Comparison of ENCODE assay signal across 17 mouse cellular contexts in the genomic region with DNA sequence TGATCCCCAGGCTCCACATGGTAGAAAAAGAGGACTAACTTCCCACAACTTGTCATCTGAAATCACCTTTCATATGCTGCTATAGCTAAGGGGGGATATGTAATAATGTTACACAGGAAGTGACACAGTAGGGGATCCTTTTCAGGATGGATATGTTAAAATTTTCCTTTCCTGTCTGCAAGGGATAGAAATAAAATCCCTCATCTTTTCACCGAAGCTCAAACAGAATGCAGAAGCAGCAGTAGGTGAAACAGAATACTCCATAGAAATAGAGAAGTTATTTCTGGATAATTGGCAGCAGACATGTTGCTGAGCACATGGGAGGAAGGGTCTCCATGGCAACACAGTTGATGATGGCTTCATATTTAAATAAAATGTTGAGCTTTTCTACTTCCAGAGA.
DNase-seq lines count a peak whose midpoint lies in the region; ATAC-seq lines count a peak whose summit lies in the region.
"Had no signal": no experiment of that assay in that cellular context is flagged by ENCODE, and none has a peak within 500 bp of the region (broad histone marks: within the 10 kb centered on the region; RNA-seq: fewer than 3 reads in every experiment).

No protein-coding gene starts in this region.

- 0 out of 2 replicates have a peak, but pooled peaks have one; percentile 50 for ATAC-seq in hindbrain, embryonic 16.5 days
- ATAC-seq in hindbrain, embryonic 11.5 days (ENCODE audit: low FRiP score) = no peak
- ATAC-seq: activated CD4-positive, CD25-positive, alpha-beta regulatory T cell, adult 4 months; intestine, postnatal 0 days; lung, postnatal 0 days had no signal

- 60% methylated on average over 1 of the region's 1 CpGs for WGBS in hindbrain, embryonic 16.5 days
- WGBS in hindbrain, embryonic 11.5 days = 67% methylated on average over 1 of the region's 1 CpGs

- H3K36me3 ChIP-seq in hindbrain, embryonic 16.5 days (ENCODE audit: control insufficient read depth, insufficient read depth, low read length) = no peaks in the 10 kb centered on the region
- no peaks in the 10 kb centered on the region for H3K36me3 ChIP-seq in hindbrain, embryonic 11.5 days (ENCODE audit: control insufficient read depth, insufficient read depth, low read length)
- H3K36me3 ChIP-seq: limb, embryonic 15.5 days; midbrain, embryonic 12.5 days; neural tube, embryonic 13.5 days had no signal

- H3K4me3 ChIP-seq in hindbrain, embryonic 16.5 days (ENCODE audit: low read length) = no peak overlapping the region
- no peak overlapping the region for H3K4me3 ChIP-seq in hindbrain, embryonic 11.5 days (ENCODE audit: low read depth, low read length)
- H3K4me3 ChIP-seq: limb, embryonic 15.5 days; midbrain, embryonic 12.5 days; neural tube, embryonic 13.5 days had no signal

- DNase-seq in hindbrain, embryonic 11.5 days (ENCODE audit: low spot score) = no peak
- DNase-seq in right cerebral cortex, postnatal 10 days (ENCODE audit: low spot score in 2 of 2) = peak; percentile 47 to 80
- DNase-seq in right cerebral cortex, postnatal 14 days = no peak
- peak; percentile 55 for DNase-seq in layer of hippocampus, adult 9-10 months (ENCODE audit: low spot score)
- DNase-seq in urinary bladder, postnatal 10 days (ENCODE audit: low spot score) = no peak
- no peak for DNase-seq in spleen, postnatal 36 days (ENCODE audit: low spot score in 2 of 2)
- DNase-seq: cerebellum, adult 8-10 months; gastrocnemius, postnatal 10 days; kidney, postnatal 36 days had no signal

- H3K9me3 ChIP-seq in hindbrain, embryonic 16.5 days (ENCODE audit: control insufficient read depth, low read length) = no peaks in the 10 kb centered on the region
- no peaks in the 10 kb centered on the region for H3K9me3 ChIP-seq in hindbrain, embryonic 11.5 days (ENCODE audit: control insufficient read depth, low read length)
- H3K9me3 ChIP-seq: limb, embryonic 15.5 days; midbrain, embryonic 12.5 days; neural tube, embryonic 13.5 days had no signal

- no peak overlapping the region for H3K27ac ChIP-seq in hindbrain, embryonic 16.5 days (ENCODE audit: low read depth, low read length)
- no peak overlapping the region for H3K27ac ChIP-seq in hindbrain, embryonic 11.5 days (ENCODE audit: low read depth, low read length)
- H3K27ac ChIP-seq: limb, embryonic 15.5 days; midbrain, embryonic 12.5 days; neural tube, embryonic 13.5 days had no signal

- peaks cover 3% of the 10 kb centered on the region; the same call in 1 of the 2 replicates for H3K4me1 ChIP-seq in hindbrain, embryonic 16.5 days (ENCODE audit: control insufficient read depth, insufficient read depth, low read depth, low read length)
- H3K4me1 ChIP-seq in hindbrain, embryonic 11.5 days (replicated peaks; ENCODE audit: control insufficient read depth, insufficient read depth, low read length) = no peaks in the 10 kb centered on the region; the same call in 1 of the 2 replicates
- H3K4me1 ChIP-seq: limb, embryonic 15.5 days; midbrain, embryonic 12.5 days had no signal

- H3K27me3 ChIP-seq in hindbrain, embryonic 16.5 days (replicated peaks; ENCODE audit: control insufficient read depth, insufficient read depth, low read length) = no peaks in the 10 kb centered on the region
- no peaks in the 10 kb centered on the region for H3K27me3 ChIP-seq in hindbrain, embryonic 11.5 days (ENCODE audit: control insufficient read depth, insufficient read depth, low read length)
- H3K27me3 ChIP-seq: limb, embryonic 15.5 days; midbrain, embryonic 12.5 days; neural tube, embryonic 13.5 days had no signal

- H3K4me2 ChIP-seq in hindbrain, embryonic 16.5 days (ENCODE audit: low read length) = no peak overlapping the region
- no peak overlapping the region for H3K4me2 ChIP-seq in hindbrain, embryonic 11.5 days (replicated peaks; ENCODE audit: low read depth, low read length)
- H3K4me2 ChIP-seq: heart, embryonic 11.5 days; limb, embryonic 15.5 days; midbrain, embryonic 12.5 days; neural tube, embryonic 13.5 days had no signal

- H3K9ac ChIP-seq in hindbrain, embryonic 16.5 days (ENCODE audit: low read depth, low read length) = no peak overlapping the region
- no peak overlapping the region for H3K9ac ChIP-seq in hindbrain, embryonic 11.5 days (ENCODE audit: low read depth, low read length)
- H3K9ac ChIP-seq: limb, embryonic 15.5 days; midbrain, embryonic 12.5 days; neural tube, embryonic 13.5 days had no signal

Comparison
In these comparisons a context has a peak if more than half of its experiments do, and no peak if none do; other contexts are left out.
1. DNase-seq: peak in right cerebral cortex, postnatal 10 days (2 of 2) and layer of hippocampus, adult 9-10 months (single experiment); none in hindbrain, embryonic 11.5 days (single experiment), right cerebral cortex, postnatal 14 days (single experiment), urinary bladder, postnatal 10 days (single experiment) and spleen, postnatal 36 days (0 of 2).